In genomic region chr10:80917336-80917778, GRCm38 (mm10) we compare ENCODE assay signal across 9 mouse cellular contexts. TPM values are rescaled to one million over a fixed set of nuclear protein-coding genes. Genes with fewer than 3 reads are reported as not detected.
DNase-seq lines count a peak whose midpoint lies in the region; ATAC-seq and TF ChIP-seq lines count a peak whose summit lies in the region.
"Had no signal": no experiment of that assay in that cellular context is flagged by ENCODE, and none has a peak within 500 bp of the region (broad histone marks: within the 10 kb centered on the region; RNA-seq: fewer than 3 reads in every experiment).

No protein-coding gene starts in this region.

- no peaks in the 10 kb centered on the region for H3K9me3 ChIP-seq in E14TG2a.4 (ENCODE audit: low read length)
- H3K9me3 ChIP-seq in forebrain, embryonic 13.5 days (replicated peaks): no peaks in the 10 kb centered on the region
- H3K9me3 ChIP-seq in midbrain, embryonic 16.5 days (replicated peaks; ENCODE audit: control insufficient read depth, low read length, poor library complexity, severe bottlenecking): no peaks in the 10 kb centered on the region

- peak; percentile 1; the same call in 1 of the 2 replicates for ATAC-seq in frontal cortex, adult (ENCODE audit: low TSS enrichment)
- no peak; the same call in 1 of the 2 replicates for ATAC-seq in forebrain, embryonic 13.5 days
- ATAC-seq in midbrain, embryonic 16.5 days: peak; percentile 50

- peaks cover 43% of the 10 kb centered on the region for H3K36me3 ChIP-seq in E14TG2a.4 (ENCODE audit: insufficient read depth, low read length)
- peaks cover 28% of the 10 kb centered on the region for H3K36me3 ChIP-seq in forebrain, embryonic 13.5 days (ENCODE audit: poor library complexity, severe bottlenecking)
- H3K36me3 ChIP-seq in midbrain, embryonic 16.5 days (ENCODE audit: control insufficient read depth, insufficient read depth, low read length): peaks cover 5% of the 10 kb centered on the region; the same call in 1 of the 2 replicates

- H3K4me3 ChIP-seq in E14TG2a.4 (replicated peaks; ENCODE audit: low read length): peak overlapping the region; percentile 100
- H3K4me3 ChIP-seq in forebrain, embryonic 13.5 days: peak overlapping the region; percentile 93
- H3K4me3 ChIP-seq in midbrain, embryonic 16.5 days (ENCODE audit: low read depth, low read length): peak overlapping the region; percentile 92

- peak overlapping the region; percentile 99 for H3K4me2 ChIP-seq in forebrain, embryonic 13.5 days
- H3K4me2 ChIP-seq in midbrain, embryonic 16.5 days (ENCODE audit: low read length): peak overlapping the region; percentile 98

- H3K9ac ChIP-seq in forebrain, embryonic 13.5 days: peak overlapping the region; percentile 90
- H3K9ac ChIP-seq in midbrain, embryonic 16.5 days (ENCODE audit: low read depth, low read length): peak overlapping the region; percentile 87

- no peak for DNase-seq in frontal cortex, adult 2 months (ENCODE audit: extremely low spot score in 1 of 2, low spot score in 1 of 2)
- DNase-seq in kidney, postnatal 25 days: peak; percentile 53 to 85
- DNase-seq in c-Kit-positive CD71-positive TER-119-positive erythroid progenitor cells, embryonic 14.5 days (ENCODE audit: low spot score): no peak
- DNase-seq in right cerebral cortex, adult 2 months (ENCODE audit: low spot score in 2 of 2): no peak

- no peaks in the 10 kb centered on the region for H3K27me3 ChIP-seq in E14TG2a.4 (ENCODE audit: insufficient read depth, low read length)
- no peaks in the 10 kb centered on the region for H3K27me3 ChIP-seq in forebrain, embryonic 13.5 days
- H3K27me3 ChIP-seq in midbrain, embryonic 16.5 days (ENCODE audit: control insufficient read depth, insufficient read depth, low read depth, low read length): no peaks in the 10 kb centered on the region
- H3K27me3 ChIP-seq: Patski had no signal

- WGBS in forebrain, embryonic 13.5 days: 1% methylated on average over 15 of the region's 15 CpGs
- WGBS in midbrain, embryonic 16.5 days: 2% methylated on average over 15 of the region's 15 CpGs

- peaks cover 62% of the 10 kb centered on the region for H3K4me1 ChIP-seq in E14TG2a.4 (replicated peaks; ENCODE audit: low read depth, low read length)
- peaks cover 31% of the 10 kb centered on the region for H3K4me1 ChIP-seq in forebrain, embryonic 13.5 days
- peaks cover 17% of the 10 kb centered on the region for H3K4me1 ChIP-seq in midbrain, embryonic 16.5 days (ENCODE audit: control insufficient read depth, insufficient read depth, low read length)

- no peak for TF ChIP-seq CTCF in E14TG2a.4 (conservative IDR thresholded peaks at IDR 0.05; ENCODE audit: low read length)

- peak overlapping the region; percentile 48; the same call in 1 of the 2 replicates for H3K27ac ChIP-seq in forebrain, embryonic 13.5 days
- H3K27ac ChIP-seq in midbrain, embryonic 16.5 days (ENCODE audit: low read length): peak overlapping the region; percentile 87

RNA-seq across cellular contexts. Expression of gene Lmnb2, which starts 0.7 kb away (rescaled TPM):
- 24.3 and 25.9 TPM in 2 replicates for polyA plus RNA-seq in frontal cortex, adult 2 months (2012; rRNA removed)
- 54.0 and 54.9 TPM in 2 replicates for polyA plus RNA-seq in forebrain, embryonic 13.5 days (2015; fragmentation: Nextera tagmentation; extraction: Ambion mirVana)
- 40.4 and 45.5 TPM in 2 replicates for polyA plus RNA-seq in midbrain, embryonic 16.5 days (2015; fragmentation: Nextera tagmentation; extraction: Ambion mirVana)

RNA-seq across cellular contexts. Expression of gene Gadd45b, which starts 12.5 kb away (rescaled TPM):
- 20.7 and 26.0 TPM in 2 replicates for polyA plus RNA-seq in frontal cortex, adult 2 months (2012; rRNA removed)
- polyA plus RNA-seq in forebrain, embryonic 13.5 days (2015; fragmentation: Nextera tagmentation; extraction: Ambion mirVana): 4.9 and 5.1 TPM in 2 replicates
- 6.4 and 7.1 TPM in 2 replicates for polyA plus RNA-seq in midbrain, embryonic 16.5 days (2015; fragmentation: Nextera tagmentation; extraction: Ambion mirVana)

RNA-seq across cellular contexts. Expression of gene Timm13, which starts 16.6 kb away (rescaled TPM):
- polyA plus RNA-seq in frontal cortex, adult 2 months (2012; rRNA removed): 192 and 231 TPM in 2 replicates
- 356 and 364 TPM in 2 replicates for polyA plus RNA-seq in forebrain, embryonic 13.5 days (2015; fragmentation: Nextera tagmentation; extraction: Ambion mirVana)
- polyA plus RNA-seq in midbrain, embryonic 16.5 days (2015; fragmentation: Nextera tagmentation; extraction: Ambion mirVana): 297 and 316 TPM in 2 replicates

RNA-seq across cellular contexts. Expression of gene Tmprss9, which starts 45.7 kb away (rescaled TPM):
- 0.16 and 0.17 TPM in 2 replicates for polyA plus RNA-seq in frontal cortex, adult 2 months (2012; rRNA removed)
- polyA plus RNA-seq in forebrain, embryonic 13.5 days (2015; fragmentation: Nextera tagmentation; extraction: Ambion mirVana): 0.13 and 0.14 TPM in 2 replicates
- 0.10 and 0.16 TPM in 2 replicates for polyA plus RNA-seq in midbrain, embryonic 16.5 days (2015; fragmentation: Nextera tagmentation; extraction: Ambion mirVana)

Comparison
In these comparisons a context has a peak if more than half of its experiments do, and no peak if none do; other contexts are left out.
1. DNase-seq: peak in kidney, postnatal 25 days (2 of 2); none in frontal cortex, adult 2 months (0 of 2), c-Kit-positive CD71-positive TER-119-positive erythroid progenitor cells, embryonic 14.5 days (single experiment) and right cerebral cortex, adult 2 months (0 of 2).
2. Peak in every context shown above with its lines, with median percentiles within 50 percentile points of each other: H3K4me3 ChIP-seq.